Mouse (Mus musculus): ENCODE results near the gene Sec14l1. TPM values are rescaled to one million over a fixed set of nuclear protein-coding genes. Genes with fewer than 3 reads are reported as not detected.

The Sec14l1 gene
- total RNA-seq, 4 experiments from 2014 or later = 221 to 238 (median 233) TPM

DNA sequence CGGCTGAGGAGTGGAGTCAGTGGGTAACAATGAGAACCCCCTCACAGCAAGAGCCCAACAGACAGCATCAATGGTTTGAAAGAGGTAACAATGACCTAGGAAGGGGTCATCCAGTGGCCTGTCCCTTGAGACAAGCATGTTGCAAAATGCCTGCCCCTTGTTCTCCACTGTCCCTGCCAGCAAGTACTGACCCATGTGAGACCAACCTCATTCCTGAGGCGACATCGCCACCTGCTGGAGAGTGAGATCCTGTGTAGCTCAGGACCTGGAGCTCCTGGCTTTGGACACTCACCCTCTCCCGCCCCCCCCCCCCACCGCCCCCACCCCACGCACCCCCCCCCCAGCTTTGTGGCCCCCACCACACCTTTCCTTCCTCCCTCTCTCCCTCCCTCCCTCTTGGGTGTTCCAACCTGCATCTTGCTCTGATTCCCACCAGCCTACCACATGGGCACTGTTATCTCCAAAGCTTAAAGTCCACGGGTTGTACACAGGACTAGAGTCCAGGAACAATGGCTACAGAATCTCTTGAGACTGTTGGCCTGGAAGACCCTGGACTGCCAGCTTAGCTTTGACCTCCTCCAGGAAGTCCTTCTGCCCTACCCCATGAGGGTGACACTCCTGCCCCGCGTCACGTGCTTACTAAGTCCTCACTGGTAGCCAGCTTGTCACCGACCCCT lies 62.5 kb downstream of the Sec14l1 start:
- DNase-seq (ENCODE audit: low spot score in 2 of 2) = peak; percentile 84 to 94

GRCm38 (mm10) chr11:117179902-117180301 lies 64.9 kb downstream of the Sec14l1 start:
- DNase-seq (ENCODE audit: low spot score in 2 of 2) = no peak

- DNase-seq (ENCODE audit: low spot score in 2 of 2) = no peak
Observed at GRCm38 (mm10) chr11:117182808-117183207, 67.8 kb downstream of the Sec14l1 start.

GRCm38 (mm10) chr11:117183299-117183698 lies 68.3 kb downstream of the Sec14l1 start:
- no peak for DNase-seq (ENCODE audit: low spot score in 2 of 2)

DNA sequence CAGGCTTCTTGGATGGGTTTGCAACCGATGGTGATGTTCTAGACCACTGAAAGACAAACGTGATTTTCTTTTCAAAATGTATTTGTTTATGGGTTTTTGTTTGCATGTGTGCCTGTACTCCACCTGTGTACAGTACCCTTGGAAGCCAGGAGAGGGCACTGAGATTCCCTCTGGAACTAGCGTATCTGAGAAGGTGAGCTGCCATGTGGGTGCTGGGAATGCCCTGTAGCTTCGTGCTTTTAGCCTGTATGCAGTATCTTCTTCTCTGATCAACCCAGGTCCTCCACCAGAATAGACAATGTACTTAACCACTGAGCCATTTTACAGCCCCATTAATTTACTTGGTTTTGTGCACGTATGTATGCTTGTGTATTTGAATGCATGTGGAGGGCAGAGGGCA lies 68.9 kb downstream of the Sec14l1 start:
- no peak for DNase-seq (ENCODE audit: low spot score in 2 of 2)

- DNase-seq (ENCODE audit: low spot score in 2 of 2) = no peak
Observed at GRCm38 (mm10) chr11:117185076-117185933, 70.3 kb downstream of the Sec14l1 start.

GRCm38 (mm10) chr11:117191524-117191923 lies 76.6 kb downstream of the Sec14l1 start:
- DNase-seq (ENCODE audit: low spot score in 2 of 2) = no peak

GRCm38 (mm10) chr11:117194475-117194937 lies 79.5 kb downstream of the Sec14l1 start:
- no peak for DNase-seq (ENCODE audit: low spot score in 2 of 2)

GRCm38 (mm10) chr11:117195616-117196015 lies 80.6 kb downstream of the Sec14l1 start:
- DNase-seq (ENCODE audit: low spot score in 2 of 2) = no peak

DNA sequence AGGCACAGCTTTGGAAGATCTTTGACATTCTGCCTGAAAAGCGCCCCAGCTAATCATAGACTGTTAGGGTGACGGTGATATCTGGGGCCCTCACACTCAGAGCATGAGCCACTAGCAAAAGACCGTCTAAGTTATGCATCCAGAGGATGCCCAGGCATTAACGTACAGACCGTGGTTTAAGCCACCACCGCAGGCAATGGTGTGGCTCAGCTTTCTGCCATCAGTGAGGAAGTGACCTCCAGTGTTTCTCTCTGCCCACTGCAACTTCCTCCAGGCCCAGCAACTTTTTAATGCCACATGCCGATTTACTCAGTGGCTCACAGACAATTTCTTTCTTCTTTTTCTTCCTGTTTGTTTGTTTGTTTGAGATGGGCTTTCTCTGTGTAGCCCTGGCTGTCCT lies 81.7 kb downstream of the Sec14l1 start:
- no peak for DNase-seq (ENCODE audit: low spot score in 2 of 2)

GRCm38 (mm10) chr11:117198122-117198521 lies 83.2 kb downstream of the Sec14l1 start:
- DNase-seq (ENCODE audit: low spot score in 2 of 2) = no peak

DNA sequence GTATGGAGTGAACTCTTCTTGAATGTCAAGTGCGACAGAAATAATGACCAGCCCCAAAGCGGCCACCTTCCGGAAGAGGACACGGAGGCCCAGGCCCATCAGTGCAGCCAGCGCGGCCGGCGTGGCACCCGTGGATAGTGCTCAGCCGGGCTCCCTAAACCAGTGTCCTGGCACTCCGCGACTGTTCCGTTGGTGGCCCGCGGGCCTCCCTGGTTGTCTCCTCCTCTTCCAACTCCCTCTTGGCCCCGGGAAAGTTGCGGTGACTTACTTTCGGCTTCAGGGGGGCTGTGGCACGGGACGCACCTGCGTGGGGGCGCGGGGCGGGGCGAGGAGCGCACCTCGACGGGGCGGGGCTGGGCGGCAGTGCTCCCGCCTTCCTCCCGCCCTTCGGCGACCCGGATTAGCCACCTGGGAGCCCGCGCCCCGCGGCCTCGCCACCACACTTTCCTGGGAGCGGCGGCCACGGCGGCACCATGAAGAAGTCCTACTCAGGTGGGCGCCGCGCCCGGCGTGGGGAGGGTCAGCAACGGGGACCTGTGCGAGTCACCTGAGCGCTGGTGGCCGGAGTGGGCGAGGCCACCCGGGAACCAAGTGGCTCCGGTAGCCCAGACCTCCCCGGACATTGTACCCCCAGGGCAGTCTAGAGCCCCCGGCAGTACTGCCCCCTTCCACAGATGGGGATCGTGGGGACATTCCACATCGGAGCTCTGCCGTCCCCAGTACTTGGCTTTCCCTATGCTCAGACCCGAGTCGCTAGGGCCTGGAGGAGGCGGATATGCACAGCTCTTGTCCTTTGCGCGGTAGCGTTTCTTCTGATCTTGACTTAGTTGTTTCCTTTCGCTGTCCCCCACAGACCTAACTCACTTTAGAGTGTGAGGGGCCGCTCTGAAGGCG lies 84.6 kb downstream of the Sec14l1 start, which contains the start of gene Sept9:
Gene Sept9, plus strand, starts transcription at position 380 of the 894 bp plus-strand sequence.
- DNase-seq (ENCODE audit: low spot score in 2 of 2) = no peak

DNA sequence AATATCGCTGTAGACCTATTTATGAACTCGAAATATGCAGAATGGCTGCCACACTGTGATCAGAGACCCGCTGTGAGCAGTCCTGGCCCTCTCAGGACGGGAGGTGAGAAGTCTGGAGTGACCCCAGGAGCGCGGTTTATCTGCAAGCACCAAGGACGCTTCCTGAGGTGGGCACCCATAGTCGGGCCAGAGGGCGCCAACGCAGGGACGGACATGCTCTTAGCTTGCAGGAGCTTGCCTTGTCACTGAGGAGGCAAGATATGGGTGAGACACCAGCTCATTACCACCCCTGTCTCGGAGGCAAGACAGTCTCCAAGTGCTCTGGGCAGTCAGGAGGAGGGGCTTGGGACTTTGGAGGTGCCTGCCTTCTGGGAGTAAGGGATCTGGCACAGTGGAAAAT lies 86.9 kb downstream of the Sec14l1 start:
- no peak for DNase-seq (ENCODE audit: low spot score in 2 of 2)

GRCm38 (mm10) chr11:117204606-117205005 lies 89.6 kb downstream of the Sec14l1 start:
- no peak for DNase-seq (ENCODE audit: low spot score in 2 of 2)

- no peak for DNase-seq (ENCODE audit: low spot score in 2 of 2)
Observed at GRCm38 (mm10) chr11:117205042-117205441, 90.1 kb downstream of the Sec14l1 start.

GRCm38 (mm10) chr11:117205447-117205846 lies 90.5 kb downstream of the Sec14l1 start:
- no peak for DNase-seq (ENCODE audit: low spot score in 2 of 2)

DNA sequence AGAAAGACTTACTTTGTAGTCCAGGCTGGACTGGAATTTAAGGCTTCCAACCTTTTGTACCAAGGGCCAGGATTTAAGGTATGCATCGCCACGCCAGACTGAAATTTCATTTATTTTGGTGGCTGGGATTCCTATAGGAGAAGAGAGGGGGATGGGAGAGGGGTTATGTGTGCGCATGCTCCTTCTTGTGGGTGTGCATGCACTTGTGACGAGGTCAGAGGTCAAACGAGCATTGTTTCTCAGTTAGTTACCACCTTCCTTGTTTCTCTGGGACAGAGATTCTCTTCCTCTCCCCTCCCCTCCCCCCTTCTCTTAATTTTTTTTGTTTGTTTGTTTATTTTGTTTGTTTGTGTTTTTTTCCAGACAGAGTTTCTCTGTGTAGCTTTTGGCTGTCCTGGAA lies 92.5 kb downstream of the Sec14l1 start:
- no peak for DNase-seq (ENCODE audit: low spot score in 2 of 2)

DNA sequence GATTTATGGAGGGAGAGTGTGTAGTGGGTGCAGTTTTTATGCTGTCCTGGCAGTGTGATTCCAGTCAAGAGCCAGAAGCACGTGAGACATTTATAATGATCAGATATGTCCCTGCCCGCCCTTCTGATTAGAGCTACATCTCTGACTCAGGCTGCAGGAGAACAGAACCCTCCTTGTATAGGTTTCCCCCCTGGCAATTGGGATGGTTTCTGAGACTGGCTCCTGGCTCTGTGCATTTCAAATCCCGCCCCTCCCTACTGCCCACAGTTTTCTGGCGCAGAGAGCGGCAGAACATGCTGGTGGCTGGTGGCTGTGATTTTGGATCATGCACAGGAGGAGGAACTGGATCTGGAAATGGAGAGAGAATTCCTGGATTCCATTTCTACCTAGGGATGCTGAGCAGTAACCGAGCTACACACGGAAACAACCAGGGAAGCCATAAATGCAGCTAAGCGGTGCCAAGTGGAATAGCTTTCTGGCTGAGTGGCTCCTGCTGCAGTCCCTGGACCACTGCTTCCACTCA lies 93.2 kb downstream of the Sec14l1 start:
- DNase-seq (ENCODE audit: low spot score in 2 of 2) = peak in 1 of 2 experiments; percentile 41
